26 mouse cellular contexts compared by ENCODE assay signal in the genomic region with DNA sequence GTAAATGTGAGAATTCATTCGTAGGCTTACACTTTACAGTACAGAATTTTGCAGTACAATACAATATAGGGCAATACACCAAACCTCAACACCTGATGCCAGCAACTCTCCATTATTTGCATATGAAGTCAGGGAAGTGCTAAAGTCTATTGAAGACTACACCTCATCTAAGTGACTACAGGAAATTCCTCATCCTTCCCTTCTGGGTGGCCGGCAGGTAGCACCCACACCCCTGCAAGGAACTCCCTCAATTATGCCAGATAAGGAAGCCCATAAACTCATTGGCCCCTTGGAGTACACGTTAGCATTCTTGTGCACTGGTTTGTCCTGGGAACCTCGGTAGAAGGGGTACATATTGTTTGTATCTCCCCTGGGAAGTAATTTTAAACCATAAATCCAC.
A peak's percentile ranks its signal among the peaks of the same experiment; 100 is the strongest.
DNase-seq lines count a peak whose midpoint lies in the region; ATAC-seq and TF ChIP-seq lines count a peak whose summit lies in the region.
"Had no signal": no experiment of that assay in that cellular context is flagged by ENCODE, and none has a peak within 500 bp of the region (broad histone marks: within the 10 kb centered on the region; RNA-seq: fewer than 3 reads in every experiment).

No protein-coding gene starts in this region.

- H3K4me2 ChIP-seq in intestine, embryonic 15.5 days (replicated peaks): no peak overlapping the region
- H3K4me2 ChIP-seq: embryonic facial prominence, embryonic 12.5 days; embryonic facial prominence, embryonic 15.5 days; heart, embryonic 11.5 days; hindbrain, embryonic 12.5 days; hindbrain, embryonic 15.5 days had no signal

- H3K9ac ChIP-seq in ES-Bruce4 (ENCODE audit: low read depth, poor library complexity, severe bottlenecking): no peak overlapping the region
- H3K9ac ChIP-seq in intestine, embryonic 15.5 days: no peak overlapping the region
- H3K9ac ChIP-seq: embryonic facial prominence, embryonic 12.5 days; embryonic facial prominence, embryonic 15.5 days; forebrain, postnatal 0 days; hindbrain, embryonic 12.5 days; hindbrain, embryonic 15.5 days had no signal

- H3K27me3 ChIP-seq in ES-Bruce4 (ENCODE audit: control insufficient read depth, insufficient read depth, low read length, poor library complexity, severe bottlenecking): no peaks in the 10 kb centered on the region
- H3K27me3 ChIP-seq in intestine, embryonic 15.5 days (replicated peaks): no peaks in the 10 kb centered on the region
- H3K27me3 ChIP-seq in small intestine, adult 2 months (ENCODE audit: control insufficient read depth, insufficient read depth, low read length): no peaks in the 10 kb centered on the region
- H3K27me3 ChIP-seq: embryonic facial prominence, embryonic 12.5 days; embryonic facial prominence, embryonic 15.5 days; hindbrain, embryonic 12.5 days; hindbrain, embryonic 15.5 days; Patski had no signal

- WGBS in intestine, embryonic 15.5 days: 36% methylated on average over 4 of the region's 4 CpGs
- WGBS in small intestine, adult 2 months: 19% methylated on average over 4 of the region's 4 CpGs

- no peak overlapping the region for H3K4me3 ChIP-seq in ES-Bruce4 (ENCODE audit: low read depth, low read length)
- no peak overlapping the region for H3K4me3 ChIP-seq in intestine, embryonic 15.5 days (replicated peaks)
- no peak overlapping the region for H3K4me3 ChIP-seq in small intestine, adult 2 months (ENCODE audit: low read depth, low read length)
- H3K4me3 ChIP-seq: embryonic facial prominence, embryonic 12.5 days; embryonic facial prominence, embryonic 15.5 days; gastrocnemius, adult 2 months; hindbrain, embryonic 12.5 days; hindbrain, embryonic 15.5 days had no signal

- no peak overlapping the region for H3K27ac ChIP-seq in ES-Bruce4 (ENCODE audit: insufficient read depth, low read length)
- no peak overlapping the region for H3K27ac ChIP-seq in intestine, embryonic 15.5 days
- H3K27ac ChIP-seq in small intestine, adult 2 months (ENCODE audit: insufficient read depth, low read depth, low read length): peak overlapping the region; percentile 39
- H3K27ac ChIP-seq: embryonic facial prominence, embryonic 12.5 days; embryonic facial prominence, embryonic 15.5 days; gastrocnemius, adult 2 months; hindbrain, embryonic 12.5 days; hindbrain, embryonic 15.5 days had no signal

- no peak for TF ChIP-seq CTCF in ES-Bruce4 (IDR thresholded peaks at IDR 0.05; ENCODE audit: low read depth, low read length)
- TF ChIP-seq CTCF in small intestine, adult 2 months (IDR thresholded peaks at IDR 0.05; ENCODE audit: extremely low read depth, insufficient read length, insufficient replicate concordance, low read depth, low read length): no peak

- H3K36me3 ChIP-seq in ES-Bruce4 (ENCODE audit: control insufficient read depth, insufficient read depth, low read length, poor library complexity, severe bottlenecking): no peaks in the 10 kb centered on the region
- H3K36me3 ChIP-seq in intestine, embryonic 15.5 days: no peaks in the 10 kb centered on the region
- no peaks in the 10 kb centered on the region for H3K36me3 ChIP-seq in small intestine, adult 2 months (ENCODE audit: control insufficient read depth, insufficient read depth, low read length)
- H3K36me3 ChIP-seq: embryonic facial prominence, embryonic 12.5 days; embryonic facial prominence, embryonic 15.5 days; G1E; hindbrain, embryonic 12.5 days; hindbrain, embryonic 15.5 days had no signal

- no peak for TF ChIP-seq POLR2A in ES-Bruce4 (IDR thresholded peaks at IDR 0.05; ENCODE audit: insufficient read depth, low read length)
- no peak for TF ChIP-seq POLR2A in small intestine, adult 2 months (IDR thresholded peaks at IDR 0.05; ENCODE audit: low read depth, low read length)

- H3K9me3 ChIP-seq in ES-Bruce4 (replicated peaks; ENCODE audit: control insufficient read depth, insufficient read depth, low read length, poor library complexity, severe bottlenecking): no peaks in the 10 kb centered on the region
- no peaks in the 10 kb centered on the region for H3K9me3 ChIP-seq in intestine, embryonic 15.5 days
- H3K9me3 ChIP-seq: embryonic facial prominence, embryonic 12.5 days; embryonic facial prominence, embryonic 15.5 days; G1E; hindbrain, embryonic 12.5 days; hindbrain, embryonic 15.5 days had no signal

- 0 out of 2 replicates have a peak, but pooled peaks have one; percentile 66 for TF ChIP-seq EP300 in ES-Bruce4 (IDR thresholded peaks at IDR 0.05; ENCODE audit: insufficient read depth, low read depth, low read length)

- intact Hi-C loops in left cerebral cortex, postnatal 14 days (cut with DNase I): no loop called here

- peaks cover 1% of the 10 kb centered on the region for H3K4me1 ChIP-seq in ES-Bruce4 (ENCODE audit: control insufficient read depth, insufficient read depth, low read length)
- peaks cover 8% of the 10 kb centered on the region; the same call in 1 of the 2 replicates for H3K4me1 ChIP-seq in intestine, embryonic 15.5 days (replicated peaks)
- peaks cover 22% of the 10 kb centered on the region; the same call in 1 of the 2 replicates for H3K4me1 ChIP-seq in small intestine, adult 2 months (ENCODE audit: control insufficient read depth, insufficient read depth, insufficient read length, low read length)
- H3K4me1 ChIP-seq: hindbrain, embryonic 15.5 days had no signal

- DNase-seq in R1 (ENCODE audit: low read depth, low spot score): peak; percentile 37
- no peak for DNase-seq in left cerebral cortex, postnatal 14 days (ENCODE audit: low spot score in 2 of 2)
- DNase-seq in cerebellum, adult 11-12 months: no peak
- DNase-seq in embryo, embryonic 11 days: no peak
- DNase-seq: adrenal gland, adult 8-10 months; adrenal gland, postnatal 25 days; cerebellum, adult 18-20 months; cerebellum, adult 9-10 months; cerebellum, postnatal 14 days; forebrain, postnatal 0 days; gastrocnemius, adult 2 months; gastrocnemius, postnatal 14 days; heart, adult 11 months had no signal

- peak; percentile 88 for ATAC-seq in intestine, embryonic 15.5 days
- ATAC-seq: activated CD4-positive, CD25-positive, alpha-beta regulatory T cell, adult 4 months; CD4-positive, CD25-positive, alpha-beta regulatory T cell, adult 4 months; forebrain, embryonic 14.5 days; forebrain, postnatal 0 days; Patski had no signal
